Mouse (Mus musculus): ENCODE measurements around the gene Cacng1.

Gene Cacng1

DNA sequence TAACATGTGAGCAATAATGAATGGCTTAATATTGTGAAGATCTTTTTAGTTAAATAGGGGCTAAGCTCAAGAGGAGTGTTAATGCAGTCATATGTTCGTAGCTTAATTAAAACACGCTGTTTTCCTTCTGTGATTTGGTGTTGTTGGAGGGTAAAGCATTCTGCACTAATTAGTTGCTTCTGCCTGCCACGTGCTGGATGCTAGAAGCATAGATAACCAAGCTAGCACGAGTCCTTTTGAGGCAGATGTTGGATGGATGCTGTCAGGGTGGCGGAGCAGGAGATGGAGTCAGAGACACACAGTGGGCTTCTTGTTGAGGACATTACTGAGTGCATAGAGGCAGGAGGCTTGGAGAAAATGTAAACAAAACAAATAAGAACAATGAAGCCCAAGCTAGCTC, 59.2 kb downstream of the Cacng1 start:
- no peak for DNase-seq (ENCODE audit: low read depth, low spot score)

DNA sequence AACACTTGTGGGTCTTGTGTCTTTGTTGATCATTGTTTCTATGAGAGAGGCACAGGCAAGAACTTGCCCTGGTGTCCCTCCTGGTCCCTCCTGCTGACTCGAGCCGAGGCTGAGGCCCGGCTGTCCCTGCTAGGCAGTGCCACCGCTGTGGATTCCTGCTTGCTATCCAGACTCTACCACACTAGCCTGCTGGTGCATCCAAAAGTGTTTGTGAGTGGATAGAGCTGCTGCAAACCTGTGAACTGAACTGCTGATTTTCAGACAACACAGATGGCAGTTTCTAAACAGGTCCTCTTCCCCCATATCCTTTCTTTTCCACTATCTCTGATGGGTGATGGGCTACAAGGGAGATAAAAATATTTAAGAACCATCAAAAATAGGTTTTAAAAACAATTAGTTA, 60.8 kb downstream of the Cacng1 start:
- DNase-seq (ENCODE audit: low read depth, low spot score): no peak
